Mouse (Mus musculus) A20 (cell line): ENCODE measurements around the gene Etfbkmt.
"Not testable (repeated sequence)": the region's sequence is repeated elsewhere in the genome, so short reads cannot be mapped to it uniquely, and the experiment has no call there.

ENCODE experiments used
- DNase-seq: peaks from one replicate; pipeline ENCODE4 v3.0.0-alpha.2; 2011; ENCODE audit warnings: low read depth, low spot score

Gene Etfbkmt

DNA sequence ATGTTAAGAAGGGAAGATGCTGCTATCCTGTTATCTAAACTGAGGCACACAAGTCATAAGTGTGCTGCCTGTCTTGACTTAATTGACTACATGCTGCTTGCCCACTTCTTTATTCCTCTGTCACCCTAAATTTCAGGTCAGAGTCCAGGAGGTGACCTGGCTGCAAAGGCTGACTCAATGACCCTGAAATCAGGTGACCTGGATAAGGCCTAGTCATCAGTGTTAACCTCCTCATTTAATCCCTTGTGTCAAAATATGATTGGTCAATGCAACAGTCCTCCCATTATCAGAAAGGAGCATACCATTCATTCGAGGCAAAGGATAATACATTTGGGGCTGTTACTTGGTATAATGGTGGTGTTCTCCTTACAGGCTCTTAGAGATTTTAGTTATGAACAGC lies at the start of gene Etfbkmt:
Etfbkmt (plus strand) TSS at position 379 of the 400 bp plus-strand sequence.
- DNase-seq: no peak

GRCm38 (mm10) chr6:149092406-149092805 lies 47.2 kb upstream of the Etfbkmt start:
- peak; percentile 80 for DNase-seq

DNA sequence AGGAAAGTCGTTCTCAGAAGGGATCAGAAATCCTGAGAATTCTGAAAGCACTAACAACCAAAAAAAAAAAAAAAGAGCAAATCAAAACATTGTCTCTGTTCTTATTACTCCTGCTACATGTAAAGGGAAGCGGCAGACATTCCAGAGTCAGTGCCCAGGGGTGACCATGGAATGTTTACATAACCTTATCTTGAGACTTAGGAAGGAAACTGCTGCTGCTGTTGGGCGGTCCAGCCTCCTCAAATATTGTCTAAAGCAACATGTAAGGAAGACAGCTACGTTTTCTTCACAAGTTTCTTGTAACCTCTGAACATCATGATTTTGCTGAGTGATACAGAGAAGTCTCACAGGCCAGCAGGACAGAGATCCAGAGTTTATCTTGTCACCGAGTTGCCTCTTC lies 46.2 kb upstream of the Etfbkmt start:
- peak; percentile 54 for DNase-seq

GRCm38 (mm10) chr6:149094555-149094954 lies 45.1 kb upstream of the Etfbkmt start:
- DNase-seq: peak; percentile 60

- peak; percentile 48 for DNase-seq
Measured at GRCm38 (mm10) chr6:149095389-149095788, 44.3 kb upstream of the Etfbkmt start.

DNA sequence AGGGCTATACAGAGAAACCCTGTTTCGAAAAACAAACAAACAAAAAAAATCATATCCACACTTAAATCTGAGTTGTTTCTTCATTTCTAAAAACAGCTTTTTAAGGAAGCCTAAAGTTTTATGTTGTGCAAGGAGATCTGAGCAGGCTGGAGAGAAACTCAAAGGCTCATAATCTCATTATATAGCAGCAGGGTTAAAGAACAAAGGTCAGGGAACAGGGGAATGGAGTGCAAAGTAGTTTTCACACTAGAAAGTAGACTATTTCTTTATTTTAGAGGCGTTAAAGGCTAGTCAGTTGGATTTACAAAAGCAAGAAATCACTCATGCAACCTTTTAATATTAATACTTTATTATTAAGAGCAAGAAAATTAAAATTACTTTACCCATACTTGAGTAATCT lies 43.4 kb upstream of the Etfbkmt start:
- DNase-seq: peak; percentile 26

DNA sequence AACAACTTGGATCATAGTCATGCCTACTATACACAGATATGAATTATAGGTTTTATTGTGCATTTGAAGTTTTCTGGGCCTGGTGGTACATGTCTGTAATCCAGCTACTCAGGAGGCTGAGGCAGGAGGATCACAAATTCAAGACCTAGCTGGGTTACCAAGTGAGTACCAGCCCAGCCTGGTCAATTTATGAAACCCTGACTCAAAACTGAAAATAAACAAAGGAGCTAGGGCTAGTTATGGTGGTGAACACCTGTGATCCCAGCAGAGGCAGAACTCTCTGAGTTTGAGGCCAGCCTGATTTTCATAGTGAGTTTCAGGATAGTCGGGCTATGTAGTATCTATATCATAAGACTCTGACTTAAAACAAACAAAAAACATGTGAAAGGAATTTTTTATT lies 42.4 kb upstream of the Etfbkmt start:
- DNase-seq: peak; percentile 76

GRCm38 (mm10) chr6:149098993-149099392 lies 40.7 kb upstream of the Etfbkmt start:
- DNase-seq: no peak

- DNase-seq: peak; percentile 83
Measured at GRCm38 (mm10) chr6:149100174-149101075, 39.2 kb upstream of the Etfbkmt start.

DNA sequence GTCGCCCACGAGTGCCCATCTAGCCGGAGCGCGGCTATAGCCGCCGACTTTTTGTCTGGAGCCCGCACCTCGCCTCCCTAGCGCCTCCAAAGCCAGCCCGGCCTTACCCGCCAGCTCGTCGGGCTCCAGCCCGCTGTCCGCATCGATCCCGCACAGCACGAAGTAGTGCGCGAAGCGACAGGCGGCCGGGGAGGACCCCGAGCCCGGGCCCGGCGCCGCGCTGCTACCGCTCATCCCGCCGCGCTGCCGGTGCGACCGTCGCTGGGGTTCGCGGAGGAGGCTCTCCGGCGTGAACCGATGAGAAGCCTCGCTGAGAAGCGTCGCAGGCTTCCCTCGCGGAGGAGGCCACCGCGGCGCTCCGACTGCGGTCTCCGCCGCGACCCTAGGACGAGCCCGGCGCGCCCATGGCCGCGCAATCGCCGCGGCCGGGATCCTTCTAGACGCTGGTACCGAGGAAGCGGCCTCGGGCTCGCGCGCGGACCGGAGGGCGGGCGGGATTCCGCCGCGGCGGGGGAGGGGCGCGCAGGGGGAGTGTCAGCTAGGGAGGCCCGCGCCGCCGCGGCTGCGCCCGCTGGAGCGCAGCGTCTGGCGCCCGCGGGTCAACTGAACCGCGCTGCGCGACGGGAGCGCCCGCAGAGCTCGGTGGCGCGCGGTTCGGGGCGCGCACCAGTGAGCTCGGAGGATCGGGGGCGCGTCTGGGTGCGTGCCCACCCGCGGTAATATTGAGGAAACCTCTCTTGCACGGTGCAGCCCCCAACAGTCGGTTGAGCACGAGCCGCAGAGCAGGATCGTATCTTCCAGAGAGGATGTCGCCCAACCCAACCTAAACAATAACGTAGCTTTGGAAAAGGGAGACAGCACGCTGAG lies 38.3 kb upstream of the Etfbkmt start, which contains the start of gene Dennd5b:
Dennd5b (minus strand) TSS at position 605 of the 867 bp plus-strand sequence.
- peak; percentile 85 for DNase-seq

- no peak for DNase-seq
Measured at GRCm38 (mm10) chr6:149101943-149102243, 37.8 kb upstream of the Etfbkmt start.

DNA sequence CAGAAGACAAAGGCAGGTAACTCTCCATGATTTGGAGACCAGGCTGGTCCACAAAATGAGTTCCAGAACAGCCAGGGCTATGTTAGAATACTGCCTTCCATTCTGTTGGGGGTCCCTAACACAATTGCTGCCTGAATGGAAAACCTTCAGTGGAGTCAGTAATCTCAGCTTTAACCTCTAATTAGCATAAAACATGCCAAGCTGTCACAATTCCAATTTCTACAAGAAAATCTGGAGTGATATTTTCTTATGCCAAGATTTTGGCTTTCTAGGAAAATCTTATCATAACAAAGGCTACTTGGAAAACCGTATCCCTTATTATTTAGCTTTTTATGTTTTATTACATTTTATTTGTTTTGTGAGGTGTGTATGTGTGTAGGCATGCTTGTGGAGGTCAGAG lies 36.2 kb upstream of the Etfbkmt start:
- no peak for DNase-seq

DNA sequence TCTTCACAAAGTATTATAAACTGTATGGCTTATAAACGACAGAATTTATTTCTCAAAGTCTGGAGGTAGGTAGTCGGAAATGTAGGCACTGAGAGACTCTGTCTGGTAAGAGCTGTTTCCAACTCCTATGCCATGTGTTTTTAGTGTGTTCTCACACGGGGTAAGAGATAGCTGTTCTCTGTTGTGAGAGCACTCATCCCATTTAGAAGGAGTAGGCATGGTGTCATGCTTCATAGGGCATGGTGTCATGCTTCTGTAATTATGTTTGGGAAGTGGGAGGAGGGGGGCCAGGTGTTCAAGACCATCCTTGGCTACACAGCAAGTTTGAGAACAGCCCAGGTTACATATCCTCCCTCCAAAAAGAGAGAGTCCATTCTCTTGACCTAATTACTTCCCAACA lies 32.0 kb upstream of the Etfbkmt start:
- no peak for DNase-seq

GRCm38 (mm10) chr6:149108909-149109308 lies 30.7 kb upstream of the Etfbkmt start:
- no peak for DNase-seq

GRCm38 (mm10) chr6:149116992-149117391 lies 22.7 kb upstream of the Etfbkmt start:
- DNase-seq: no peak

DNA sequence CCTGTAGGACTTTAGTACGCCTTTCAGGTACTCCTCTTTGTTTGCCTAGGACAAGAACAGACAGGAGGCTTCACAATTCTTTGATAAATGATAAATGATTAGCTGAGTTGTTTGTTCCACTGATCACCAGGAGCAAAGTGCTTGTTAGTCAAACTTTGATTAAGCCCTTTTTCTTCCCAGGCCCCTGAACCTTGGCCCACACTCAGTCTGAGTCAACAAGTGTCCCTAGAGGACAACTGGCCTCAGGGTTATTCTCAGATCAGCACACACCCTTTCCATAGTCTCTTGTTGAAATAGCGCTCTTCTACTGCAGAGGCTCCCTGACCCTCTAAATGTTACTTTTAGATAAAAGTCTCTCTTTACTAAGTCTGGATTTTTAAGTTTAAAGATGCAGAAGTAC lies 20.7 kb upstream of the Etfbkmt start:
- peak; percentile 24 for DNase-seq

GRCm38 (mm10) chr6:149119853-149120252 lies 19.8 kb upstream of the Etfbkmt start:
- DNase-seq: peak; percentile 84

- no peak for DNase-seq
Measured at GRCm38 (mm10) chr6:149123042-149123441, 16.6 kb upstream of the Etfbkmt start.

DNA sequence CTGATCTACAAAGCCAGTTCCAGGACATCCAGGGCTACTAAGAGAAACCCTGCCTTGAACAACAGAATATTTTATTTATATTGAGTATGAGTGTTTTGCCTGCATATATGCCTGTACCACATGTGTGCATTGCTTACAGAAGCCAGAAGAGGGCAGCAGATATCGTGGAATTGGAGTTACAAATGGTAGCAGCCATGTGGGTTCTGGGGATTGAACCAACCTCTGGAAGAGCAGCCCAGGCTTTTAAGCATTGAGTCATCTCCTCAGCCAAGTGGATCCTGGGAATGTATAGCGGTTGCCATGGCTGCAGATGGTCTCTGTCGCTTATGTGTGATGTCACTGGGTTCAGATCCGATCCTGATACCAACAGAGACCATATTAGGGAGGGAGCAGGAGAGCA lies 13.0 kb upstream of the Etfbkmt start:
- peak; percentile 77 for DNase-seq

- not testable (repeated sequence) for DNase-seq
Measured at GRCm38 (mm10) chr6:149129870-149130269, 9.8 kb upstream of the Etfbkmt start, which contains the start of gene Gm10203. Gene Gm10203 (plus strand): TSS chr6:149130170.

GRCm38 (mm10) chr6:149131111-149131510 lies 8.5 kb upstream of the Etfbkmt start:
- no peak for DNase-seq

DNA sequence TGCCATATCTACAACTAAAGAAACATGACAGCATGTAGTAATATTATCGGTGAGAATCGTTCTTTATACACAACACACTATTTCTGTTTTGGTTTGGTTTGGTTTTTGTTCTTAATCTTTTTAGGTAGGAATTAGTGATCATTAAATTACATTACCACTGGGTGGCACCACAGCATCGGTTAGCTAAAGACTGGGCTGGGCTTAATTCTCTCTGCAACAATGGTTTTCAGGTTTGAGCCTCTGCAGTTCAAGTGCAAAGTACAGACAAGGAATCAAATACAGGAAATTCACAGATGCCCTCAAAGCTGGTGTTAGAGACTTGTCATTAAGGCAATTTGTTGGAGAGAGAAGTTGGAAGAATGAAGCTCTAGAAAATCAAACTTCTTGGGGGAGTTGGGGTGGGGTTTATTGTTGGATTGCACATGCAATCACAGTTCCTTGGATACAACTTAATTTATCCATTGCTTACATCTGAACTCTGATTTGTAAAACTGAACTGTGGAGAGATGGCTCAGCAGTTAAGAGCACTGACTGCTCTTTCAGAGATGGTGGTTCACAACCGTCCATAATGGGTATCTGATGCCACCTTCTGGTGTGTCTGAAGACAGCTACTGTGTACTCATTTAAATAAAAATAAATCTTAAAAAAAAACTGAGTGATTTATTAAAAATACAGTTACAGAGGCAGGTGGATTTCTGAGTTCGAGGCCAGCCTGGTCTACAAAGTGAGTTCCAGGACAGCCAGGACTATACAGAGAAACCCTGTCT lies 7.2 kb upstream of the Etfbkmt start:
- peak; percentile 88 for DNase-seq
